Mouse (Mus musculus): ENCODE measurements around the gene 4930558K02Rik. TPM values are rescaled to one million over a fixed set of nuclear protein-coding genes. Genes with fewer than 3 reads are reported as not detected.

4930558K02Rik gene
- polyA plus RNA-seq, 1 experiment from 2014 or later, result 0.20 TPM

- peaks cover 22% of the 10 kb centered on the region for H3K4me1 ChIP-seq
Measured at GRCm38 (mm10) chr1:161968589-161969407, 10.6 kb downstream of the 4930558K02Rik start, which contains the start of gene Pigc. TSS of gene Pigc (plus strand) at chr1:161969186.

GRCm38 (mm10) chr1:161967936-161968335, 11.5 kb downstream of the 4930558K02Rik start:
- Histone ChIP-seq H3K4me2 (no peak overlapping the region), H3K27ac (replicated peaks) (no peak overlapping the region), H3K9me3 (replicated peaks) (no peaks in the 10 kb centered on the region), H3K4me1 (peaks cover 22% of the 10 kb centered on the region), H3K9ac (replicated peaks) (no peak overlapping the region), H3K36me3 (no peaks in the 10 kb centered on the region), H3K4me3 (replicated peaks) (no peak overlapping the region), H3K27me3 (replicated peaks) (no peaks in the 10 kb centered on the region)
- WGBS, result 88% methylated on average over 2 of the region's 2 CpGs
- ATAC-seq (ENCODE audit: low FRiP score), result no peak

More at GRCm38 (mm10) chr1:161968589-161969407, 10.6 kb downstream of the 4930558K02Rik start, which contains the start of gene Pigc:
- H3K27ac ChIP-seq (replicated peaks), result peak within 1 kb of the TSS; percentile 84
- peak within 1 kb of the TSS; percentile 66 for H3K4me2 ChIP-seq
- H3K9me3 ChIP-seq (replicated peaks), result no peaks in the 10 kb centered on the region
- H3K27me3 ChIP-seq (replicated peaks), result no peaks in the 10 kb centered on the region
- no peaks in the 10 kb centered on the region for H3K36me3 ChIP-seq
- ATAC-seq (ENCODE audit: low FRiP score), result peak; percentile 99
- H3K9ac ChIP-seq (replicated peaks), result peak within 1 kb of the TSS; percentile 68
- H3K4me3 ChIP-seq (replicated peaks), result peak within 1 kb of the TSS; percentile 71
- WGBS, result 3% methylated on average over 38 of the region's 38 CpGs

GRCm38 (mm10) chr1:161962465-161963377, 16.7 kb downstream of the 4930558K02Rik start:
- ATAC-seq (ENCODE audit: low FRiP score), result peak; percentile 80; the same call in 1 of the 2 replicates

GRCm38 (mm10) chr1:161957964-161958950, 21.2 kb downstream of the 4930558K02Rik start:
- WGBS, result 86% methylated on average over 19 of the region's 19 CpGs
- Histone ChIP-seq H3K4me1 (no peaks in the 10 kb centered on the region), H3K9me3 (replicated peaks) (no peaks in the 10 kb centered on the region)

More at GRCm38 (mm10) chr1:161962465-161963377, 16.7 kb downstream of the 4930558K02Rik start:
- Histone ChIP-seq H3K9me3 (replicated peaks) (no peaks in the 10 kb centered on the region), H3K4me3 (replicated peaks) (no peak overlapping the region), H3K36me3 (no peaks in the 10 kb centered on the region), H3K27ac (replicated peaks) (no peak overlapping the region), H3K27me3 (replicated peaks) (no peaks in the 10 kb centered on the region), H3K9ac (replicated peaks) (no peak overlapping the region), H3K4me1 (no peaks in the 10 kb centered on the region), H3K4me2 (no peak overlapping the region)
- 66% methylated on average over 3 of the region's 3 CpGs for WGBS

GRCm38 (mm10) chr1:161955846-161956245, 23.6 kb downstream of the 4930558K02Rik start:
- ATAC-seq (ENCODE audit: low FRiP score), result no peak
- WGBS, result 71% methylated on average over 5 of the region's 5 CpGs
- H3K4me2 ChIP-seq, result no peak overlapping the region
- no peak overlapping the region for H3K4me3 ChIP-seq (replicated peaks)
- H3K9me3 ChIP-seq (replicated peaks), result no peaks in the 10 kb centered on the region
- no peaks in the 10 kb centered on the region for H3K4me1 ChIP-seq
- H3K36me3 ChIP-seq, result no peaks in the 10 kb centered on the region
- H3K9ac ChIP-seq (replicated peaks), result no peak overlapping the region
- no peaks in the 10 kb centered on the region for H3K27me3 ChIP-seq (replicated peaks)
- H3K27ac ChIP-seq (replicated peaks), result no peak overlapping the region

More at GRCm38 (mm10) chr1:161957964-161958950, 21.2 kb downstream of the 4930558K02Rik start:
- Histone ChIP-seq H3K9ac (replicated peaks) (no peak overlapping the region), H3K36me3 (no peaks in the 10 kb centered on the region), H3K4me3 (replicated peaks) (no peak overlapping the region), H3K27me3 (replicated peaks) (no peaks in the 10 kb centered on the region), H3K4me2 (no peak overlapping the region), H3K27ac (replicated peaks) (no peak overlapping the region)
- ATAC-seq (ENCODE audit: low FRiP score), result no peak

- H3K4me2 ChIP-seq, result no peak overlapping the region
- H3K4me1 ChIP-seq, result no peaks in the 10 kb centered on the region
- no peaks in the 10 kb centered on the region for H3K27me3 ChIP-seq (replicated peaks)
- H3K36me3 ChIP-seq, result no peaks in the 10 kb centered on the region
- 48% methylated on average over 1 of the region's 1 CpGs for WGBS
- H3K4me3 ChIP-seq (replicated peaks), result no peak overlapping the region
- no peak overlapping the region for H3K9ac ChIP-seq (replicated peaks)
- H3K27ac ChIP-seq (replicated peaks), result no peak overlapping the region
- no peaks in the 10 kb centered on the region for H3K9me3 ChIP-seq (replicated peaks)
- ATAC-seq (ENCODE audit: low FRiP score), result no peak
Measured at GRCm38 (mm10) chr1:161952599-161952998, 26.8 kb downstream of the 4930558K02Rik start.

GRCm38 (mm10) chr1:161951009-161951779, 28.2 kb downstream of the 4930558K02Rik start:
- no peaks in the 10 kb centered on the region for H3K4me1 ChIP-seq
- no peak overlapping the region for H3K9ac ChIP-seq (replicated peaks)
- no peaks in the 10 kb centered on the region for H3K9me3 ChIP-seq (replicated peaks)
- H3K4me3 ChIP-seq (replicated peaks), result no peak overlapping the region
- H3K4me2 ChIP-seq, result no peak overlapping the region
- no peaks in the 10 kb centered on the region for H3K36me3 ChIP-seq
- ATAC-seq (ENCODE audit: low FRiP score), result no peak
- no peak overlapping the region for H3K27ac ChIP-seq (replicated peaks)
- 80% methylated on average over 5 of the region's 5 CpGs for WGBS
- no peaks in the 10 kb centered on the region for H3K27me3 ChIP-seq (replicated peaks)

GRCm38 (mm10) chr1:161942082-161942481, 37.4 kb downstream of the 4930558K02Rik start:
- no peak overlapping the region for H3K4me2 ChIP-seq
- no peak overlapping the region for H3K9ac ChIP-seq (replicated peaks)
- no peak overlapping the region for H3K27ac ChIP-seq (replicated peaks)
- H3K9me3 ChIP-seq (replicated peaks), result no peaks in the 10 kb centered on the region
- no peaks in the 10 kb centered on the region for H3K27me3 ChIP-seq (replicated peaks)
- no peak overlapping the region for H3K4me3 ChIP-seq (replicated peaks)
- no peaks in the 10 kb centered on the region for H3K36me3 ChIP-seq
- no peak for ATAC-seq (ENCODE audit: low FRiP score)
- no peaks in the 10 kb centered on the region for H3K4me1 ChIP-seq
- 87% methylated on average over 2 of the region's 2 CpGs for WGBS

GRCm38 (mm10) chr1:161932286-161932685, 47.1 kb downstream of the 4930558K02Rik start:
- Histone ChIP-seq H3K27me3 (replicated peaks) (no peaks in the 10 kb centered on the region), H3K4me2 (peak overlapping the region; percentile 41; the same call in 1 of the 2 replicates), H3K36me3 (no peaks in the 10 kb centered on the region), H3K9me3 (replicated peaks) (no peaks in the 10 kb centered on the region), H3K4me1 (peaks cover 16% of the 10 kb centered on the region), H3K4me3 (replicated peaks) (no peak overlapping the region), H3K27ac (replicated peaks) (no peak overlapping the region), H3K9ac (replicated peaks) (no peak overlapping the region)
- ATAC-seq (ENCODE audit: low FRiP score), result peak; percentile 68; the same call in 1 of the 2 replicates
- 75% methylated on average over 4 of the region's 4 CpGs for WGBS

GRCm38 (mm10) chr1:161931817-161932216, 47.6 kb downstream of the 4930558K02Rik start:
- Histone ChIP-seq H3K4me1 (peaks cover 16% of the 10 kb centered on the region), H3K36me3 (no peaks in the 10 kb centered on the region), H3K9me3 (replicated peaks) (no peaks in the 10 kb centered on the region), H3K27ac (replicated peaks) (0 out of 2 replicates have a peak overlapping the region, but pooled peaks have one; percentile 45), H3K4me3 (replicated peaks) (0 out of 2 replicates have a peak overlapping the region, but pooled peaks have one; percentile 11), H3K27me3 (replicated peaks) (no peaks in the 10 kb centered on the region), H3K4me2 (peak overlapping the region; percentile 41), H3K9ac (replicated peaks) (no peak overlapping the region)
- WGBS, result 37% methylated on average over 10 of the region's 10 CpGs
- peak; percentile 57 for ATAC-seq (ENCODE audit: low FRiP score)
